Mouse (Mus musculus) bone marrow macrophage, adult 2 months (primary cell): ENCODE data around the gene Akr1a1.

Experiments used
- CTCF ChIP-seq: IDR thresholded peaks from 2 replicates; pipeline ENCODE4 v1.5.1; 2012; ENCODE audit warnings: low read depth, mild to moderate bottlenecking, low read length, moderate library complexity
- POLR2A ChIP-seq: IDR thresholded peaks from 2 replicates; pipeline ENCODE4 v1.6.1; 2012; ENCODE audit warnings: mild to moderate bottlenecking, low read depth, low read length, borderline replicate concordance

GRCm38 (mm10) chr4:116679141-116679540 lies 27.7 kb upstream of the Akr1a1 start:
- no peak for TF ChIP-seq CTCF
- TF ChIP-seq POLR2A, result no peak
